Mouse (Mus musculus): ENCODE results near the gene Lpin3. TPM values are rescaled to one million over a fixed set of nuclear protein-coding genes. Genes with fewer than 3 reads are reported as not detected.

Lpin3 gene
- total RNA-seq, 2 experiments from 2014 or later: 1.1 to 1.5 TPM

DNA sequence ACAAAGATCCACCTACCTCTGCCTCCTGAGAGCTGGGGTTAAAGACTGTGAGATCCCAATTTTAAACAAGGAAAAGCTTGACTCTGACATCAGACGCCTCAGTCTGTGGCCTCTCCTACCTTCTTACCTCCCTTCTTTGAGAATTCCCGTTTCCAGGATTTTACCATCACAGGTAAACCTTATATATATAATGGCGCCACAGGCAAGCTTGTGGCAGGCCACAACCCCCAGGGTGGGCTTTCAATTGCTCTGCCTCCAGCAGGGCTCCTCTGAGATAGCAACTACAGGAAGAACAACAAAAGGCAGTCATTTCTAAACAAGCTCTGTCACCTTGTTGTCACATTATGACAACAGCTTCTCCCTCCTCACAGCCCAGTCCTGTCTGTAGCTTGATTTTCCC is 5.8 kb downstream of the Lpin3 start:
- no peak for DNase-seq (ENCODE audit: low spot score in 2 of 2)

DNA sequence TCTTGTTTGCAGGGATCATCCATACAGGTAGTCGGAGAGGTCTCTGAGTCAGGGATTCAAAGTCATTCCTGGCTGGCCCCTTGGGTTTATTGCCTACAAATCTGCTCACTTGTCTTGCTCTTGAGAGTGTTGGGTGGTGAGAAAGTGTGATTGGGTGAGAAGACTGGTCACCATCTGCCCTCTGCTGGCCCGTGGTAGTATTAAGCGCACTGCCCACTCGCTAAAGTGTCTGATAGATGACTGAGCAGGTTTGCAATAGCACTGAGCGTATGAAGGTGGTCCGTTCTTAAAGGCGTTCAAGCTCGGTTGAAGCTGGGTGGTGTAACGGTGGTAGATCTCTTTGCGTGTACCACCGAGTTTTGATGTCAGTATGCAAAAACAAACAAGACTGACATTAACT is 6.8 kb downstream of the Lpin3 start:
- DNase-seq (ENCODE audit: low spot score in 2 of 2): peak; percentile 83 to 88

DNA sequence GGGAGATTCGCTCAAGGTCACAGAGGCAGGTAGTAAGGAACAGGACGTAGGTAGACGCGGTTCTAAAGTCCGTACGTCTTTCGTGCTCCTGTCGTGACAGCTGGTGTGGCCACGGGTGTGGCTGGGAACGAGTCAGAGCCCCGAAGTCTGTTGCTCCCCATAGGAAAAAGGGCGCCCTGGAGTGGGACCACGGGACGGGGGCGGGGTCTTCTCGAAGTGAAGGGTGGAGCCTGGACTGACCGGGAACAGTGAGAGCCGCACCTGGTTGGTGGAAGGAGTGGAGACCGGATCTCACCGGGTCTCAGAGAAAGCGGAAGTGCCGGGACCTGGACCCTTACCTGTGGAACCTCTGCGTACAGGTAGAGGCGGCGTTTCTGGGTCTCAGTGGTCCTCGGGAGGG is 7.4 kb downstream of the Lpin3 start:
- no peak for DNase-seq (ENCODE audit: low spot score in 2 of 2)

DNA sequence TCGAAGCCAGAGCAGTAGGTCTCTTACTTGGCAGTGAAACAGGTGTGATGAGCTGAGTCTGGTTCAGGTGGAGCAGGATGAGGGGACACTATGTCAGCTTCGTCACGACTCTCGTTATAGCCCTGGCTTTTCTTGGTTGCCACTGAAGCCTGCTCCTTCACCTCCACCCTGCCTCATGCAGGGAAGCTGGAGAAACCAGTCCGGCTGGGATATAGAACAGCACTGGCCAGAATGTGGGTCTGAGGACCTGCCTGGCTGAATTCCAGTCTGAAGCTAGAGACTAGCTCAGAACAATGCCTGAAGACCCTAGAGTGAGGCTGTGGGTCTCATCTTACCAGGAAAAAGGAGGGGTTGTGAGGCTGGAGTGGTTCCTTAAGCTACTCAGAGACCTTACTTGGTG is 10.6 kb downstream of the Lpin3 start:
- DNase-seq (ENCODE audit: low spot score in 2 of 2): no peak

DNA sequence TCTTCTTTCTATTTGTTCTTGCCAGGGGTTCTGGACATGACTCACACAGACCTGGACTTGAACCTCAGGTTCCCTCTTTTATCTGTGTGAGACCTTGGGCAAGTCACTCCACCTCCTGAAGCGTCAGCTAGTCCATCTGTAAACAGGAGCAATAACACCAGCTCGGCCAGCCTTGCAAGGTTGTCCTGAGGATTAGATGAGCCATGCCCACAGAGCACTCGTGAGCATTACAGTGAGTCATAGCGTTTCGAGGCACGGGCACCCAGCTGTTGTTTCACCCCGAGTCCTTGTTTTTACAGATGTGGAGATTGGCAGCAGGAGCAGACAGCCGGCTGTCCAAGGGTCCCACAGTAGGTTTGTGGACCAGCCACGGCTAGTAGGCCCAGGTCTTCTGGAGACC is 11.2 kb downstream of the Lpin3 start:
- no peak for DNase-seq (ENCODE audit: low spot score in 2 of 2)

DNA sequence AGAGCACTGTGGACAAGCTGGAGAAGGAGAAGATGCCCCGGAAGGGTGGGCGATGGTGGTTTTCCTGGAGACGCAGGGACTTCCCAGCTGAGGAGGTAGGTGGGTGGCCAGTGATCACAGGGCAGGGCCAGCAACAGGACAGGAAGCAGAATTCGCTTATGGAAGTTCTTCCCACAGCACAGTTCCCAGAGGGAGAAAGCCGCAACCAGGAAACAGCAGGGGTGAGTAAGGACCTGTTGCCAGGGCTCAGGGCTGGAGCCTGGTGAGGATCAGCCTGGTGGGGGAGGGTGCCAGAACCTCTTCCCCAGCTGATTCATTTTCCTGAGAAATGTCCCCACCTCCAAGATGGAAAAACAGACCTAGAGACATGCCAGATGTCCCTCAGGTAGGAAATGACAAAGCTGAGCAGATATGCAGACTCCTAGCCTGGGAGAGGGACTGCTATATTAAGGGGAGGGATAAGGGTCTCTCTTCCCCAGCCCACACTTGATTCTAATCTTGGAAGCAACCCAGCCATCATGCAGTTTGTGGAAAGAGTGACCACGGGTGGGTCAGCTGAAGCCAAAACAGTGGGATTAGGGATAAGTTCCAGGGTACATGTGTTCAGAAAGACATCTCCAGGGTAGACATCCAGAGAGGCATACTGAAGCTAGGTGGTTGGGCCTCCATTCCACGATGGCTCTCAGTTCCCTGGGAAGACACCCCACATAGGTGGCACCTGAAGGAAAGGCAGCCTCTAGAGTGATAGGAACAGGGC is 21.4 kb downstream of the Lpin3 start:
- no peak for DNase-seq (ENCODE audit: low spot score in 2 of 2)

DNA sequence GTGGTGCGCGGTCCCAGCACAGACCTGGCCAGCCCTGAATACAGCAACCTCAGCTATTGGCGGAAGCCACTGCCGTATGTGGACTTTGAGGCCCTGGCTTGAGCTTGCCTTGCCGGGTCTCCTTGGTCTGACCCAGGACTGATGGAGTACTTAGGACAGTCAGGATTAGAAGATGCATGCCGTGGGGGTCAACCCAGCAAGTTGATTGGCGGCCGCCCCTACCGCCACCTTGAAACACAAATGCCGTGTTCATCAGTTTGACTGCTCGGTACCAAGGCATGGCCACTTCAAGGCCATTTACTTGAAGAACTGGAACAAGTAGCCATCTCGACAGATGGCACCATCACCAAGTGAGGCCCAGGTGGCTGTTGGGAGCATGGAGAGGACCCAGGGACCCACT is 24.8 kb downstream of the Lpin3 start:
- no peak for DNase-seq (ENCODE audit: low spot score in 2 of 2)

DNA sequence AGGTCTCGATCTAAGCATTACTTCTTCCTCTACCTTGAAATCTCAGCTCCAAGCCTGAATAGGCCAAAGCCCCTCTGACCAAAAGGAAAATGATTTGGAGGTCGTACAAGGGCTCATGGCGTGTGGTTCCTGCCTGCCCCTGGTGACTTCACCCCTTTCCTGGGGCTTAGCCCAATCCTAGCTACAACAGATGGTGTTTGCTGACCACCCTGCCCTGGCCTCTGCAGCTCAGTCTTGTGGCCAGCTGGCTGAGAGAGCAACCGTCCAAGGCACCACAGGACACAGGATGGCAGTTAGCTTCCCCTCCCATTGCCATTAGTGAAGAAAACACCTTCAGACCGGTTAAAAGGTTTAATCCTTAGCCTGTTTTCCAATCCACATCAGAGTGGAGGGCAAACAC is 25.6 kb downstream of the Lpin3 start:
- no peak for DNase-seq (ENCODE audit: low spot score in 2 of 2)

DNA sequence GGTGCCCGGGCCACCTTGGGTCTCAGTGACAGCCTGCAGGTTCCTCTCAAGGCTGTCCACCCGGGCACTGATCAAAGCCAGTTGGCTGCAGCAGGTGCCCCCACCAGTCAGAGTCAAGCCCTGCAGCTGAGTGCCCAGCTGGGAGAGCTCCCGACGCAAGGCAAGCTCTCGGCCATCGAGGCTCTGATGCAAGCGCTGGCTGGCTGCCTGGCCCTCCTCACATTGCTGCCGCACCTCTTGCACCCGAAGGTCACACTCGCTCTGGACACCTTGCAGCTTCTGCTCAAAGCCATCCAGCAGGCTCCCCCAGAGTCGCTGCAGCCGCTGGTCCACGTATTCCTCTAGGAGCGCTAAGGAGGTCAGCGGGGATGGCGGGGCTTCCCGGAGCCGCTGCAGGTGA is 28.1 kb downstream of the Lpin3 start:
- DNase-seq (ENCODE audit: low spot score in 2 of 2): no peak

DNA sequence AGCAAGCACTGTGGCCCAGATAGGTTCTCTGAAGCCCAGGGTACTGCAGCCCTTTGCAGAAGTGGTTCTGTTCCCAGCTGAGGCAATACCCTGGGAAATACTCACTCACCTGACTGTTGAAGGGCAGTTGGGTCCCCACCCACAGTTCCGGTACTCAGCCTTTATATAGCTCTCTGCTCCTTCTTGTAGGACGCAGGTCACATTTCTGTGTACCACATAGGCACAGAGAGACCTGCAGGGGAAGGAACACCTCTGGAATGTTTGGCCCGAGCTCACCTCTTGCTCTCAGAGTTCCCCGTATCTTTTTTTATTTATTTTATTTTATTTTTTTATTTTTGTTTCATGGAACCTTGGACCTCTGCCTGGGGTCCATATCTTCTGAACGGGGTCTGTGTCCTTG is 30.2 kb downstream of the Lpin3 start:
- no peak for DNase-seq (ENCODE audit: low spot score in 2 of 2)

DNA sequence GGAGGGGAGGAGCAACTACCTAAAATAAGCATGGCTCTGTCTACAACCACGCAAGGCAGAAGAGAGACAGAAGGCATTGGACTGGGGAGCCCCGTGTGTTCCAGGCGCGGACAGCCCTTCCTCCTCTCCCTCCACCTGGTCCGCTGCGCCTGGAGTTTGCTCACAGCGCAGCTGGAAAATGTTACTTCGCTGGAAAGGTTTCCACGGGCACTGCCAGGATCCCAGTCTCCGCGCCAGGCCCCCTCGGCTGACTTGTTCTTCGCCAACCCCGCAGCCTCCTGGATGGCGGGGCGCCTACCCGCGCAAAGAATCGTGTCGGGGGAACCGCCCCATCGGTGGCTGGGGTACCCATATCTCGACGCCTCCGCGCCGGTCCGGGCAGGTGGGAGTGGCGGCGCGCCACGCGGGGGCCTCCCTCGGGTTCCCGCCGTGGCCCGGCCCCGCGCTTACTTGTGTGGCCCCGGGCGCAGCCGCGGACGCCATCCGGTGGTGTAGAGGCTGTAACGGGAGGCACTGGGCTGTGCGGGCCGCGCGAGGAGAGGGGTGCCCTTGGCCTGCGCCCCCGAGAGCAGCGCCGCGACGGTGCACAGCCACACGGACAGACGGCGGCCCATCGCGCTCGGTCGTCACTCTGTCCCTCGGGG is 31.2 kb downstream of the Lpin3 start:
- no peak for DNase-seq (ENCODE audit: low spot score in 2 of 2)

DNA sequence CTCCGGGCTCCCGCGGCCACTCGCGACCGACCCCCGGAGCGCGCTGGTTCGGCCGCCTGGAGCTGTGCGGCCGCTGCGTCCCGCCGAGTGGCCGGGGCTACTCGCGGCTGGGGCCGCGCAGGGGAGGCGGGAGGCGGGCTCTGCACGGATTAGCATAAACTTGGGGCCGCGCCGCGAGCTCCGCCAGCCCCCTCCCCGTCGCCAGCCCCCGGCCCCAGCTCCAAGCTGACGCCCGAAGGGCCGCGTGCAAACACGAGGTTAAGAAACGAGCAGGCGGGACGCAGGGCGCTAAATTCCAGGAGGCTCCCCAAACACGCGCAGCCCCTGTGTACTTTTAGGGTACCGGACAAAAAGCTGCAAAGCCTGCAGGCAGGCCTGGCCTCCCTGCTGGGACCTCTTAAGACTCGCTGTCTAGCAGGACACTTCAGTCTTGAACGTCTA is 31.8 kb downstream of the Lpin3 start, which contains the start of gene Emilin3:
TSS of gene Emilin3 (minus strand) at position 98 of the 441 bp plus-strand sequence.
- DNase-seq (ENCODE audit: low spot score in 2 of 2): no peak

DNA sequence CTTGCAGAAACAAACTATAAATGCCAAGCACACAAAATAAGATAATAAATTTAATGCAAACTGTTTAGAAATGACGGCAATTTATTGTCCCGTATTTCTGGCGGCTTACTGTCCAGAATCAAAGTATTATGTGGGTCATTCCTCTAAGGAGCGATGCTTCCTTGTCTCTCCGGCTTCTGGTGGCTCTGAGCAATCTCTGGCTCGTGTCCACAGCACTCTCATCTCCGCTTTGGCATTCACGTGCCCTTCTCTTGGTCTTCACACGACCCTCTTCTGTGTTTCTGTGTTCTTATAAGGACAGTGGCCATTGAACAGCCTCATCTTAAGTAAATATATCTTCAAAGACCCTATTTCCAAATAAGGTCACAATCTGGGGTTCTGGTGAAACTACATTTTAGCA is 34.2 kb downstream of the Lpin3 start:
- DNase-seq (ENCODE audit: low spot score in 2 of 2): no peak

DNA sequence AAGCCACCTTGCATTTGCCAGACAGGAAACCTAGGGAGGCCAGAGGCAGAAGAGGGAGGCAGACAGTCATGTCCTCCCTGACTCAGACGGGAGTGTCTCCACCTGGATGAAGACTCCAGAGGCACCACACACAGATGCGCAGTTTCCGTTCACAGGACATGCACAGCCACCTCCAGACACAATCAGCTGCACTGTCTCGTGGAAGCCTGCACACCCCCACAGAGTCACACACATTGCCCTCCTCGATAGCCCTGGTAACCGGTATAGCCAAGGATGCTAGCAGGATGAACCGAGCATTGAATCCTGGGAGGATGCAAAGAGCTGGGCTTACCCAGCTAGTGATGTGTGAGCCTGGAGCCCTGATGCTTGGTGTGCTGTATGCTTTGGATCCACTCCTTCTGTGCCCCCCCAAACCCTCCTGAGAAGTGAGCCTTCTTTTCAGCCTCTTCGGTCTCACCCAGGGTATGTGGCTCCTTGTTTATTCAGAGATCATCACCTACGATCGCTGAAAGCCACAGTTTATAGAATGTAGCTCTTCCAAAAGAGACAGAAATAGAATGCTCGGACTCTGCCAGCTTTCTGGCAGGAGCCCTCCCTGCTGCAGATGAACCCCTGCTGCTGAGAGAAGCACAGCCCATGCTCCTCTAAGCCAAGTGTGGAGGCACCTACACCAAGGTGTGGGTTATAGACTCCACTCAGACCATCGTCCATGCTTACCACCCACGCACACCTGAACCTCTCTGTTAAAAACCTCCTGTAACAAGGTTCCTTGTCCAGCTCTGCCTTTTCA is 35.5 kb downstream of the Lpin3 start:
- DNase-seq (ENCODE audit: low spot score in 2 of 2): no peak

DNA sequence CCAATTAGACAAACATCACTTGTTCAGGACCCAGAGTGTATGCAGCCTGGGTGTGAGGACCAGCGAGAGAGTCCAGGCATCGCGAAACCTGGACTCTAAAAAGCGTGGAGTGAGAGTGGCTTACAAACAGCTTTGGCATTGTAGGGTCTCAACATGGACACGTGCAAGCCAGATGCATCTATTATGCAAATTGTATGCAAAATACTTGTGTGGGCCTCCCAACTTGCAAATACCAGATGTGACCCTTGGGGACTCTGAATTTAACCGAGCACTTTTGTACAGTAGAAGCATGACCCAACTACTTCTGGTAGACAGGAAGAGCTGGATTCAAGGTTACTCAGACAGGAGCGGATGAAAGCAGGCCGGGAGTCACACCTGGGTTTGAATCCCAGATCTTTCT is 36.2 kb downstream of the Lpin3 start:
- DNase-seq (ENCODE audit: low spot score in 2 of 2): no peak

DNA sequence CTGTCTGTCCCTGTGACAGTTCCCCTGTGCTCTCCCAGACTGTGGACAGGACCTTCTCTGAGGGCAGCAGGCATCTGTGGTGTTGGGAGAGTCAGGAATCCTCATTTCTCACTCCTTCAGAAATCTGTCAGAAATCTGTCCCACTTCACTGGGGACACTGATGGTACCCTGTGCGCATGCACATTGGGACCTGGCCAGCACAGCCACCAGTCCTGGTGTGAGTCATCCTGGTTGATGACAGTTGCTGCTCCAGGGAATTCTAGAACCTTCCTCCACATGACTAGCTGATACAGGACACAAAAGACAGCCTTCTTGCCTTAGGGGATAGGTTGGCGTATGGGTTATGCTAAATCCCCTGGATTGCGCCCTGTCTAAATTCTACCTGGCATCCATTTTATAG is 36.8 kb downstream of the Lpin3 start:
- DNase-seq (ENCODE audit: low spot score in 2 of 2): no peak

DNA sequence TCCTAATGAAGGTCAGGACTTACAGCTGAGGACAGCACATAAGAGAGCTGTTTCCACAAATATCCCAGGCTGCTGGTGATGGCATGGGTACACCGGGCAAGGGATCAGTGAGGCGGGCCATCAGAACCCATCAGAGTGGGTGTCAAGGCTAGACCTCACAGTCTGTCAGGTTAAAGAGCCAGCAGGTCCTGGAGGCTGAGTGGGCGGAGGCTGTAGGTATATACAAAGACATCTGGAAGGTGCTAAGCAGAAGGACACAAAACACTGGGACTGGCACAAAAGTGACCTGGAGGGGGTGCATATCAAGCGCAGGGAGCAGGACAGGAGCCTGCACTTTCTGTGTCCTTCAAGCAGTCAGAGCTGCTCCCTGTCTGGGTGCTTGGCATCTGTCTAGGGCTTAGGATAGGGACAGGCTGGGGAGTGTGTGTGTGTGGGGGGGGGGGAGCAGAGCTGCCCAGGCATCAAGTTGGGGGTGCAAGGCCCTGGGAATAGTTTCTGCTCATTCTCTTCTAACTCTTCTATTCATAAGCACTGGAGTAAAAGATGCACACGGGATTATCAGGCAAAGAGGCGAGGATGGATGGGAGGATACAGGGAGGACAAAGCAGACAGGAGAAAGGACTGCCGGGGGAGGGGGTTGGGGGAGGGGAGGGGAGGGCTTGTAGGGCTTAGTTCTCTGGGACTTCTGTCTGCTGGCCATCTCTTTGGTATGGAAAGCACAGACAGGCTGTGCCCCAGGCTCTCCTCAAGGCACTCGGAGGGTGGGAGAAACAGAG is 37.9 kb downstream of the Lpin3 start:
- no peak for DNase-seq (ENCODE audit: low spot score in 2 of 2)

DNA sequence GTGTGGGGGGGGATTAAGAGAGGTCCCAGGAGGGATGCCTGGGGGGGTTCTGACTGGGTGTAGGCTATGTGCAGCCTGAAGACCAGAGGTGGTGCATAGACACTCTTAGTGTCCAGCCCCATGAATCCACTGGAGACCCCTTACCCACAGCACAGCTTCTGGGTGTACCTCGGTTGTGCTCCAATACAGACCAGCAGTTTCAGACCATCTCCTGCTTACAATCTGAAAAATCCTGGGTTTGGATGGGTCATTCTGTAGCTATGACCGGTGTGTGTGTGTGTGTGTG is 38.4 kb downstream of the Lpin3 start:
- DNase-seq (ENCODE audit: low spot score in 2 of 2): no peak

DNA sequence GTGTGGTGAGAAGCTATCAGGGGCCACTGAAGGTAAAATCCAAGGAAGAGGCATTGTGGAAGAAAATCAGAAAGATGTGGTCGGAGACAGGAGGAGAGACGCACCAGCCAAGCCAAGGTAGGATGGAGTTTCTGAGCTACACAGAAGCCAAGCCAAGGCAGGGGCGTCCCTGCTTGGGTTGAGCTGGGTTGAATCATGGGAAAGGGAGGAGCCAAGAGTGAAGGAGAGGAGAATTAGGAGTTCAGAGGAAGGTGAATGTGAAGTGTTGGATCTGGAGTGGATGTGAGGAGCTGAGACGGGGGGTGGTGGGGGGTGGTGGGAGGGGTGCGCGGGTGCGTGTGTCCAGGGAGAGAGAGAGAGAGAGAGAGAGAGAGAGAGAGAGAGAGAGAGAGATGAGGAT is 40.8 kb downstream of the Lpin3 start:
- no peak for DNase-seq (ENCODE audit: low spot score in 2 of 2)

DNA sequence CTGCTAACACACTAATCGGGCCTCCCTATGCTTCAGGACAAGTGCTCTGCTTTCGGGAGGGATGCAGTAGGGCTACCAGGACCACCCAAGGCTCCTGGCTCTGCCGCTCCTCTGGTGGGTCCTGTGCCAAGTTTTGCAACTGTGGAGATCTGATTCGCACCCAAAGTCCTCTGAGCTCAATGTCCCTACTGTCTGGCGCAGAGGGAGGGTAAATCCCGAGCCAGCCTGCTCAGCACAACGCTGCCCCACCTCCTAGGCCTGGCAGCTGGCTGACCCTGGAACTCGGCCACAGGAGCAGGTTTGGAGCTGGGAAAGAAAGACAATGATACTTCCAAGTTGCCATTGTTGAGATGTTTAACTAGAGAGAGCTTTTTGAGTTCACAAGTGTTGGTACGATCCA is 44.7 kb downstream of the Lpin3 start:
- peak; percentile 36 to 55 for DNase-seq (ENCODE audit: low spot score in 2 of 2)

DNA sequence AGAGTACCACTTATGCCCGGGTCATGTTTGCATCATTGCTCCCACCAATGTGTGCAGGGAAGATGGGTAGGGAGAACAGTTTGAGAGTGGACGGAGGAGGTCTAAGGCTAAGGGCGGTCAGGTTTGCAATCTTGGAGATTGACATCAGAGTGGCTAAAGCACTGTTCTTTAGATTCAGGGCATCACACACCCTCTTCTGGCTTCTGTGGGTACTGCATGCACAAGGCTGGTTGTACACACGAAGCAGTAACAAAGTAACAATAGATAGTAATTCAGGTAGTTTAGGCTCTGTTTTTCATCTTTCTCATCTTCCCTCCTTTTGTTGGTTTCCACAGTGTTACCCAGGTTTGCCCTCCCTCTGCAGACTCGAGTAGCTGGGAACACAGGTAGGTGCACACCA is 50.9 kb downstream of the Lpin3 start:
- no peak for DNase-seq (ENCODE audit: low spot score in 2 of 2)

DNA sequence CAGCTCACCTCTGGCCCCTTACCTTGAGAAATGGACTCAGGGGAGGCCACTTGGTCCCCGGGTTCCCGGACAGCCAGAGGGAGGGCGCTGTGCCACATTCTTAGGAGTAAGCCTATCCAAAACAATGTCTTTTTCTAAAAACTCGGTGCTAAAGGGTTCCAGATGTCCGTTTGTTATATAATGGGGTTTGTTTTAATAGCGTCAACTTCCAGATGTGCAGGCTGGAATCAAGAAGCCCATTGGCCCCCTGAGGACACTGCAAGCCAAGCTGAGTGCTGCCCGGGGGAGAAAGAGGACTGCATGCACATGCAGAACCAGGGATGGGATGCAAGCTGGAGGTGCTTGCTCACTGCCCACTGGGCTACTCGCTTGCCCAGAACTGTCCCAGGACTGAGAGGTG is 51.9 kb downstream of the Lpin3 start:
- DNase-seq (ENCODE audit: low spot score in 2 of 2): no peak

Data from layer of hippocampus, postnatal 14 days (tissue).